In the genomic region with DNA sequence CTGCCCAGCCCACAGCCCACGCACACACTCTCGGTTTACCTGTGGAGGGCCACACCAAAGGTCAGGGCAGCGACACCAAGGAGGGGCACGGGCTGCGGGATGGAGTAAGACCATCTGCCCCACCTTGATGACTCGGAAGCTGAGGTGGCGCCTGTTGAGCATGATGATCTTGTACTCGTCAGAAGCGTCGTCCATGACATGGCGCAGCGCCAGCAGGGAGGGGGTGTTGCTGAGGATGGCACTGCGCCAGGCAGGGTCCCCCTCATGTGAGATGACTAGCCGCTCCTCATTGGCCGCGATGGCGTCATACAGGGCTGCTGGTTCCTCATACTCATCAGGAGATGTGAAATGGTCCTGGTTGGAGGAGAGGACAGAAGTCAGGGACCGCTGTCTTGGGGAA, we compare ENCODE assay signal across 32 mouse cellular contexts. TPM values are rescaled to one million over a fixed set of nuclear protein-coding genes. Genes with fewer than 3 reads are reported as not detected.
DNase-seq lines count a peak whose midpoint lies in the region; ATAC-seq and TF ChIP-seq lines count a peak whose summit lies in the region.
"Had no signal": no experiment of that assay in that cellular context is flagged by ENCODE, and none has a peak within 500 bp of the region (broad histone marks: within the 10 kb centered on the region; RNA-seq: fewer than 3 reads in every experiment).

No protein-coding gene starts in this region.

- no peak for TF ChIP-seq CTCF in bone marrow, adult 2 months (IDR thresholded peaks at IDR 0.05; ENCODE audit: control insufficient read depth, insufficient read depth, low read length)
- TF ChIP-seq CTCF in liver, embryonic 14.5 days (IDR thresholded peaks at IDR 0.05; ENCODE audit: low read depth): no peak

- peaks cover 96% of the 10 kb centered on the region for H3K36me3 ChIP-seq in erythroblast, embryonic 14.5 days (ENCODE audit: control insufficient read depth)
- peaks cover 80% of the 10 kb centered on the region for H3K36me3 ChIP-seq in megakaryocyte, embryonic 14.5 days (replicated peaks; ENCODE audit: low read length)
- H3K36me3 ChIP-seq in liver, embryonic 14.5 days (replicated peaks; ENCODE audit: control insufficient read depth, insufficient read depth, low read depth): peaks cover 10% of the 10 kb centered on the region

- H3K9ac ChIP-seq in liver, embryonic 14.5 days (replicated peaks): no peak overlapping the region; the same call in 1 of the 2 replicates
- H3K9ac ChIP-seq: embryonic facial prominence, embryonic 15.5 days; heart, embryonic 15.5 days; hindbrain, embryonic 12.5 days; intestine, embryonic 15.5 days; limb, embryonic 15.5 days; midbrain, embryonic 15.5 days; neural tube, embryonic 15.5 days had no signal

- H3K27me3 ChIP-seq in erythroblast, embryonic 14.5 days (ENCODE audit: control insufficient read depth): no peaks in the 10 kb centered on the region
- H3K27me3 ChIP-seq in megakaryocyte, embryonic 14.5 days (replicated peaks): no peaks in the 10 kb centered on the region
- no peaks in the 10 kb centered on the region for H3K27me3 ChIP-seq in liver, embryonic 14.5 days (ENCODE audit: control insufficient read depth, insufficient read depth, low read length)
- H3K27me3 ChIP-seq: CH12.LX; embryonic facial prominence, embryonic 15.5 days; heart, embryonic 15.5 days; hindbrain, embryonic 12.5 days; intestine, embryonic 15.5 days; limb, embryonic 15.5 days; midbrain, embryonic 15.5 days; neural tube, embryonic 15.5 days; Patski had no signal

- peaks cover 9% of the 10 kb centered on the region for H3K9me3 ChIP-seq in erythroblast, embryonic 14.5 days (ENCODE audit: control insufficient read depth, low read length)
- no peaks in the 10 kb centered on the region for H3K9me3 ChIP-seq in megakaryocyte, embryonic 14.5 days
- H3K9me3 ChIP-seq in liver, embryonic 14.5 days (ENCODE audit: control insufficient read depth, low read length): no peaks in the 10 kb centered on the region
- H3K9me3 ChIP-seq: embryonic facial prominence, embryonic 15.5 days; heart, embryonic 15.5 days; hindbrain, embryonic 12.5 days; intestine, embryonic 15.5 days; limb, embryonic 15.5 days; midbrain, embryonic 15.5 days; neural tube, embryonic 15.5 days had no signal

- 92% methylated on average over 18 of the region's 18 CpGs for WGBS in bone marrow, adult 2 months
- 92% methylated on average over 18 of the region's 18 CpGs for WGBS in liver, embryonic 14.5 days (ENCODE audit: insufficient replicate concordance)

- peak overlapping the region; percentile 95 for H3K4me2 ChIP-seq in liver, embryonic 14.5 days (ENCODE audit: low read depth)
- H3K4me2 ChIP-seq: embryonic facial prominence, embryonic 15.5 days; heart, embryonic 15.5 days; hindbrain, embryonic 12.5 days; intestine, embryonic 15.5 days; limb, embryonic 15.5 days; midbrain, embryonic 15.5 days; neural tube, embryonic 15.5 days had no signal

- peak overlapping the region; percentile 82 for H3K27ac ChIP-seq in bone marrow, adult 2 months (ENCODE audit: control insufficient read depth, insufficient read depth, low read depth, low read length, poor library complexity)
- peak overlapping the region; percentile 97 for H3K27ac ChIP-seq in liver, embryonic 14.5 days
- H3K27ac ChIP-seq: embryonic facial prominence, embryonic 15.5 days; heart, embryonic 15.5 days; hindbrain, embryonic 12.5 days; hindbrain, postnatal 0 days; intestine, embryonic 15.5 days; kidney, postnatal 0 days; limb, embryonic 15.5 days; midbrain, embryonic 15.5 days; neural tube, embryonic 15.5 days had no signal

- ATAC-seq in erythroblast, adult 5-6 weeks (replicated peaks; ENCODE audit: low FRiP score, poor library complexity, severe bottlenecking): no peak
- ATAC-seq in megakaryocyte, adult 5-6 weeks (ENCODE audit: poor library complexity, severe bottlenecking): no peak
- no peak for ATAC-seq in liver, embryonic 14.5 days (ENCODE audit: insufficient read depth)
- ATAC-seq: forebrain, embryonic 14.5 days; hindbrain, postnatal 0 days; intestine, embryonic 15.5 days; midbrain, embryonic 15.5 days; Patski had no signal

- H3K4me3 ChIP-seq in erythroblast, embryonic 14.5 days (replicated peaks): peak overlapping the region; percentile 75
- peak overlapping the region; percentile 15 for H3K4me3 ChIP-seq in megakaryocyte, embryonic 14.5 days (replicated peaks)
- no peak overlapping the region for H3K4me3 ChIP-seq in bone marrow, adult 2 months (replicated peaks; ENCODE audit: control insufficient read depth, low read depth, low read length)
- no peak overlapping the region for H3K4me3 ChIP-seq in liver, embryonic 14.5 days (ENCODE audit: insufficient read depth in 1 of 2, low read depth in 2 of 2, low read length in 2 of 2)
- H3K4me3 ChIP-seq: embryonic facial prominence, embryonic 15.5 days; heart, embryonic 15.5 days; hindbrain, embryonic 12.5 days; intestine, embryonic 15.5 days; limb, embryonic 15.5 days; midbrain, embryonic 15.5 days; neural tube, embryonic 15.5 days had no signal

- peak; percentile 25; the same call in 1 of the 2 replicates for TF ChIP-seq POLR2A in bone marrow, adult 2 months (IDR thresholded peaks at IDR 0.05; ENCODE audit: borderline replicate concordance, control insufficient read depth, low read depth, low read length)

- TF ChIP-seq EP300 in liver, embryonic 14.5 days (IDR thresholded peaks at IDR 0.05; ENCODE audit: low read depth): no peak

- peaks cover 80% of the 10 kb centered on the region for H3K4me1 ChIP-seq in erythroblast, embryonic 14.5 days (ENCODE audit: control insufficient read depth)
- H3K4me1 ChIP-seq in megakaryocyte, embryonic 14.5 days: peaks cover 66% of the 10 kb centered on the region
- peaks cover 6% of the 10 kb centered on the region; the same call in 1 of the 2 replicates for H3K4me1 ChIP-seq in bone marrow, adult 2 months (ENCODE audit: control insufficient read depth, insufficient read depth, low read length)
- H3K4me1 ChIP-seq in liver, embryonic 14.5 days (replicated peaks; ENCODE audit: control insufficient read depth in 2 of 2, insufficient read depth in 2 of 2, low read length in 1 of 2): peaks cover 32 to 38% of the 10 kb centered on the region in 2 experiments

- DNase-seq in liver, embryonic 14.5 days (ENCODE audit: low read depth in 3 of 3, low spot score in 3 of 3): no peak
- no peak for DNase-seq in spleen, postnatal 4 days (ENCODE audit: low spot score in 2 of 2)
- no peak for DNase-seq in frontal cortex, postnatal 10 days (ENCODE audit: low spot score in 2 of 2)
- DNase-seq: adrenal gland, postnatal 25 days; cerebellum, adult 2 months; cerebellum, postnatal 14 days; heart, postnatal 36 days; kidney, adult 2 months; kidney, postnatal 4 days; layer of hippocampus, postnatal 36 days; left cerebral cortex, postnatal 4 days; lung, postnatal 36 days had no signal

RNA-seq across cellular contexts. Expression of gene Sipa1, which starts 2.9 kb away (rescaled TPM):
- polyA plus RNA-seq in erythroblast, embryonic 14.5 days (2012): 63.2 and 69.8 TPM in 2 replicates
- total RNA-seq in erythroblast, adult 5-6 weeks (2015; ENCODE audit: low replicate concordance): 20.5 and 36.9 TPM in 2 replicates
- 27.4 and 90.3 TPM in 2 replicates for total RNA-seq in erythroblast, adult 5-6 weeks (2017; ENCODE audit: low replicate concordance)
- polyA plus RNA-seq in megakaryocyte, embryonic 14.5 days (2012; ENCODE audit: insufficient read depth, low replicate concordance): 116 and 134 TPM in 2 replicates
- total RNA-seq in megakaryocyte, adult 5-6 weeks (2015): 50.8 and 65.8 TPM in 2 replicates
- 50.1 and 78.7 TPM in 2 replicates for total RNA-seq in megakaryocyte, adult 5-6 weeks (2017)
- polyA plus RNA-seq in bone marrow, adult 2 months (2011; ENCODE audit: insufficient read depth, insufficient read length, low replicate concordance, missing spikeins): 72.2 and 101 TPM in 2 replicates
- 27.5 and 33.2 TPM in 2 replicates for polyA plus RNA-seq in liver, embryonic 14.5 days (2012; rRNA removed)
- 14.3 and 18.9 TPM in 2 replicates for polyA plus RNA-seq in liver, embryonic 14.5 days (2014; fragmentation: Nextera tagmentation; extraction: Ambion mirVana)

RNA-seq across cellular contexts. Expression of gene Map3k11, which starts 22.2 kb away (rescaled TPM):
- 18.5 and 20.2 TPM in 2 replicates for polyA plus RNA-seq in erythroblast, embryonic 14.5 days (2012)
- total RNA-seq in erythroblast, adult 5-6 weeks (2015; ENCODE audit: low replicate concordance): 5.0 and 7.3 TPM in 2 replicates
- 8.4 and 11.2 TPM in 2 replicates for total RNA-seq in erythroblast, adult 5-6 weeks (2017; ENCODE audit: low replicate concordance)
- polyA plus RNA-seq in megakaryocyte, embryonic 14.5 days (2012; ENCODE audit: insufficient read depth, low replicate concordance): 156 and 158 TPM in 2 replicates
- total RNA-seq in megakaryocyte, adult 5-6 weeks (2015): 30.3 and 35.3 TPM in 2 replicates
- 39.8 and 50.8 TPM in 2 replicates for total RNA-seq in megakaryocyte, adult 5-6 weeks (2017)
- 26.8 and 60.5 TPM in 2 replicates for polyA plus RNA-seq in bone marrow, adult 2 months (2011; ENCODE audit: insufficient read depth, insufficient read length, low replicate concordance, missing spikeins)
- 13.7 and 14.5 TPM in 2 replicates for polyA plus RNA-seq in liver, embryonic 14.5 days (2012; rRNA removed)
- 9.1 and 10.8 TPM in 2 replicates for polyA plus RNA-seq in liver, embryonic 14.5 days (2014; fragmentation: Nextera tagmentation; extraction: Ambion mirVana)

RNA-seq across cellular contexts. Expression of gene Pcnx3, which starts 22.3 kb away (rescaled TPM):
- 43.8 and 46.7 TPM in 2 replicates for polyA plus RNA-seq in erythroblast, embryonic 14.5 days (2012)
- total RNA-seq in erythroblast, adult 5-6 weeks (2015; ENCODE audit: low replicate concordance): 10.7 and 16.3 TPM in 2 replicates
- total RNA-seq in erythroblast, adult 5-6 weeks (2017; ENCODE audit: low replicate concordance): 14.8 and 20.3 TPM in 2 replicates
- polyA plus RNA-seq in megakaryocyte, embryonic 14.5 days (2012; ENCODE audit: insufficient read depth, low replicate concordance): 161 and 607 TPM in 2 replicates
- total RNA-seq in megakaryocyte, adult 5-6 weeks (2015): 25.9 and 33.1 TPM in 2 replicates
- total RNA-seq in megakaryocyte, adult 5-6 weeks (2017): 19.3 and 19.6 TPM in 2 replicates
- 43.5 and 99.7 TPM in 2 replicates for polyA plus RNA-seq in bone marrow, adult 2 months (2011; ENCODE audit: insufficient read depth, insufficient read length, low replicate concordance, missing spikeins)
- polyA plus RNA-seq in liver, embryonic 14.5 days (2012; rRNA removed): 19.8 and 25.9 TPM in 2 replicates
- polyA plus RNA-seq in liver, embryonic 14.5 days (2014; fragmentation: Nextera tagmentation; extraction: Ambion mirVana): 9.1 and 9.8 TPM in 2 replicates

RNA-seq across cellular contexts. Expression of gene Rela, which starts 29.1 kb away (rescaled TPM):
- 4.1 and 6.0 TPM in 2 replicates for polyA plus RNA-seq in erythroblast, embryonic 14.5 days (2012)
- total RNA-seq in erythroblast, adult 5-6 weeks (2015; ENCODE audit: low replicate concordance): 13.1 and 25.1 TPM in 2 replicates
- total RNA-seq in erythroblast, adult 5-6 weeks (2017; ENCODE audit: low replicate concordance): 15.5 and 22.0 TPM in 2 replicates
- polyA plus RNA-seq in megakaryocyte, embryonic 14.5 days (2012; ENCODE audit: insufficient read depth, low replicate concordance): 105 and 119 TPM in 2 replicates
- total RNA-seq in megakaryocyte, adult 5-6 weeks (2015): 51.9 and 56.6 TPM in 2 replicates
- total RNA-seq in megakaryocyte, adult 5-6 weeks (2017): 46.1 and 47.8 TPM in 2 replicates
- polyA plus RNA-seq in bone marrow, adult 2 months (2011; ENCODE audit: insufficient read depth, insufficient read length, low replicate concordance, missing spikeins): 17.3 and 36.3 TPM in 2 replicates
- polyA plus RNA-seq in liver, embryonic 14.5 days (2012; rRNA removed): 14.8 and 19.9 TPM in 2 replicates
- 18.9 and 21.9 TPM in 2 replicates for polyA plus RNA-seq in liver, embryonic 14.5 days (2014; fragmentation: Nextera tagmentation; extraction: Ambion mirVana)

RNA-seq across cellular contexts. Expression of gene Kcnk7, which starts 37.8 kb away (rescaled TPM):
- polyA plus RNA-seq in erythroblast, embryonic 14.5 days (2012): 0.04 and 0.06 TPM in 2 replicates
- not detected in 2 replicates for total RNA-seq in erythroblast, adult 5-6 weeks (2015; ENCODE audit: low replicate concordance)
- not detected in 2 replicates for total RNA-seq in erythroblast, adult 5-6 weeks (2017; ENCODE audit: low replicate concordance)
- polyA plus RNA-seq in megakaryocyte, embryonic 14.5 days (2012; ENCODE audit: insufficient read depth, low replicate concordance): not detected in 2 replicates
- total RNA-seq in megakaryocyte, adult 5-6 weeks (2015): not detected in 2 replicates
- not detected in 2 replicates for total RNA-seq in megakaryocyte, adult 5-6 weeks (2017)
- not detected in 2 replicates for polyA plus RNA-seq in bone marrow, adult 2 months (2011; ENCODE audit: insufficient read depth, insufficient read length, low replicate concordance, missing spikeins)
- 0.04 TPM in 1 of 2 replicates, not detected in the other for polyA plus RNA-seq in liver, embryonic 14.5 days (2012; rRNA removed)
- polyA plus RNA-seq in liver, embryonic 14.5 days (2014; fragmentation: Nextera tagmentation; extraction: Ambion mirVana): 0.17 and 0.27 TPM in 2 replicates
- total RNA-seq: adrenal gland, adult 18-20 months; adrenal gland, postnatal 25 days; CH12.LX; gastrocnemius, adult 8-10 months; gastrocnemius, postnatal 4 days; heart, postnatal 36 days; hindbrain, postnatal 0 days; layer of hippocampus, postnatal 36 days; left cerebral cortex, postnatal 4 days had no signal
- polyA plus RNA-seq: forebrain, embryonic 14.5 days; hindbrain, embryonic 12.5 days had no signal

Comparison
In these comparisons a context has a peak if more than half of its experiments do, and no peak if none do; other contexts are left out.
1. H3K4me3 ChIP-seq: peak in erythroblast, embryonic 14.5 days (single experiment) and megakaryocyte, embryonic 14.5 days (single experiment); none in bone marrow, adult 2 months (single experiment) and liver, embryonic 14.5 days (0 of 2).